Mouse (Mus musculus): ENCODE data around the gene Olfr1564.
"Not testable (repeated sequence)": the region's sequence is repeated elsewhere in the genome, so short reads cannot be mapped to it uniquely, and the experiment has no call there.

The Olfr1564 gene

GRCm38 (mm10) chr17:33221590-33221989, at the start of gene Olfr1564:
TSS of gene Olfr1564 (minus strand) at chr17:33221690.
- no peak for DNase-seq (ENCODE audit: low read depth, low spot score)

DNA sequence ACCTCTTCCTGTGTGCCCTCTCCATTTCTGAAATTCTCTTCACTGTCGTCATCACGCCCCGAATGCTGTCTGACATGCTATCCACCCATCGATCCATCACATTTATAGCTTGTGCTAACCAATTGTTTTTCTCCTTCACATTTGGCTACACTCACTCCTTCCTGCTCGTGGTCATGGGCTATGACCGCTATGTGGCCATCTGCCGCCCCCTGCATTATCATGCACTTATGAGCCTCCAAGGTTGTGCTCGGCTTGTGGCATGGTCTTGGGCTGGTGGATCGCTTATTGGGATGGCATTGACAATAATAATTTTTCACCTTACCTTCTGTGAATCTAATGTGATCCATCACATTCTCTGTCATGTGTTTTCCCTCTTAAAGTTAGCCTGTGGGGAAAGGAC, 47.4 kb upstream of the Olfr1564 start:
- no peak for DNase-seq (ENCODE audit: low read depth, low spot score)

DNA sequence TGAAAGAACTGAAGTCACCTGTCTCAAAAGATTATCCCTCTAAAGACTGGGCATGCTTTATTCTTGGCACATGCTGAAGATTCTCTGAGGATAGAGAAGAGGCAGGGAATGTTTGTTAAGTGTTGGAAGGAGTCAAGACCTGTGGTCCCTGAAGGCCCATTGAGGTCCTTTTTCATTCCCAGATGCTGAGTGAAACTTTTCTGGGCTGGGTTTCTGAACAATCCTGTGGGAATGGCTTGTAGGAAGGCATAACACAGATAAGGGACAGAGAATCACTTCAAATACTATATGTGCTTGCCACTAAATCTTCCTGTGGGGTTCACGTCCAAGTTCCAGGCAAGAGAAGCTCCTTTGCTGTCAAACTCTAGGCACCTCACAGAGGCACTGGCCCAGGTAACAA, 42.9 kb upstream of the Olfr1564 start, which contains the start of gene Olfr63:
Olfr63 (plus strand) TSS at position 301 of the 400 bp plus-strand sequence.
- DNase-seq (ENCODE audit: low read depth, low spot score): no peak

DNA sequence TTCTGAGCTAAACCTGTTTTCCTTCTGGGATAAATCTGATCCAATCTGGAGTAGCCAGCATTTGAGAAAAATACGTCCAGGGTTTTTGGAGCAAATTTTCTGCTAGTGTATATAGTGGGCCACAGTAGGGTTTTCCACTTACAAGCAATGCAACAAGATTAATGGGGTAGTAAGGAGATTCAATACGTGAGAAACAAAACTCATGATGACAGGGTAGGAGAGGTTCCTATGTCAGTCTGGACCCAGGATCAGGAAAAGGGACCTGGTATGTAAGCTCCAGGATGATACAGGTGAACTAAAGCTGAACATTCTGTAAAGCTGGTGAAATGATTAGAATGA, 33.8 kb upstream of the Olfr1564 start:
- DNase-seq (ENCODE audit: low read depth, low spot score): not testable (repeated sequence)

DNA sequence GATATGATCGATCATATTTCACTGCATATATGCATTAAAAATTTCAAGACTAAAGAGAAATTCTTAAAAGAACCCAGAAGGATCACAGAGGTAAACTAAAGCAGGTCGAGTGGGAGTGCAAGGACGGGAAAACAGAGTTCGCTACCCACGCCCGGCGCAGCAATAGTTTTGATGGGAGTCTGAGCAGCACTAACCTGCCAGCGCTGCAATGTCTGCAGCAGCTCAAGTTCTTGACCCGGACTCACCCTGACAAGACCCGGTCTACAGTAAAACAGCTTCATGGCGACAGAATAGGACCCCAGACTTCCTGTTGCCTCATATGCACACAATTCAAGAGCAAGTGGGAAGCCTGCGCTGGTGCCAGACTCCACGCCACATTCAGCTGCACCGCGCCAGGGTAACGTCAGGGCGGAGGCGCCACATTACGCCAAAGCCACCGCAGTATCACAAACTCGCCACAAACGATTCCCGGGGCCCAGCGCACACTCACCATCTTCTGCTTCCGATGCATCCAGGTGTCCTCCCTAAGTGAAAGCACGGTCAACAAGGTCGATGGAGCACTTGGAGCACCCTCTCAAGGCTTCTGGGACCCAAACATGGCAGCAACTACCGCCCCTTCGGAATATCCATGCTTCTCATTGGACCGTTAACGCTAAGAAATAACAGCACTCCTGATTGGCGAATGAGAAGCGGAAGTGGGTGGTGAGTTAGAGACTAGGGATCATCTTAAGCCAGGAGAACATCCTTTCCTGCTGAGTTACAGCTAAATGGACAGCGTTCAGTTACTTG, 33.2 kb upstream of the Olfr1564 start, which contains the start of gene Zfp955a:
Zfp955a (minus strand) TSS at position 616 of the 789 bp plus-strand sequence.
- not testable (repeated sequence) for DNase-seq (ENCODE audit: low read depth, low spot score)

DNA sequence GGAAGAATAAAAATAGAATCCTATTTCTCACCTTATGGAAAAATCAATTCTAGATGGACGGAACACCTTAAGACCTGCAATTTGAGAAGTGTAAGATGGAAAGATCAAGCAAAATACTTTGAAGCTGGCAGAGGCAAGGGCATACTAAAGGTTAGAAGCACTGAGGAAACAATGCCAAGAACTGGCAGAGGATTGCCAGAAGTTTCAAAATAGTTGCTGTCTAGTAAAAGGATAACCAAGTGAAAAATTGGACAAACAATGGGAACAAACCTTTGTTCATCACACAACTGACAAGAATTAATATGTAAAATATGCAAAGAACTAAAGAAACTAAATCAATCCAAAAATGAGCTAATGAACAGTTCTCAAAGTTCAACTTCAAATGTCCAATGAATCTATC, 15.2 kb upstream of the Olfr1564 start:
- DNase-seq (ENCODE audit: low read depth, low spot score): not testable (repeated sequence)

DNA sequence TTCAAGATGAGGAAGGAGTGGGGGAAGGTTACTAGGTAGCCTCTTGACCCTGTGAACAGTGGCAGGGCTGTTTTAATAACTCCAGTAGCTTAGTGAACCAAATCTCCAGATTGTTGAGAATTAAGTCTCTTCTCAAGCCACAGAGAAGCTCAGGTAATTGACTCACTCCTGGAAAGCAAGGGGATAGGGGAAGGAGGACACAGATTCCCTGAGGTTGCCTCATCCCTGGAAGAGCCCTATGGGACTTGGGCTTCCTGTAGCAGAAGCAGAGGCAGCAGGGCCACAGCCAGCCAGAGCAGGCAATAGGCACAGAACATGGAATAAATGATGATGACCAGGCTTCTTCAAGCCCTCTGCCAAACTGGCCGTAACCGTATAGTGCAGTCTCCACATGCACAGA, 30.5 kb downstream of the Olfr1564 start, which contains the start of gene Olfr239:
Olfr239 (plus strand) TSS at position 301 of the 400 bp plus-strand sequence.
- not testable (repeated sequence) for DNase-seq (ENCODE audit: low read depth, low spot score)

DNA sequence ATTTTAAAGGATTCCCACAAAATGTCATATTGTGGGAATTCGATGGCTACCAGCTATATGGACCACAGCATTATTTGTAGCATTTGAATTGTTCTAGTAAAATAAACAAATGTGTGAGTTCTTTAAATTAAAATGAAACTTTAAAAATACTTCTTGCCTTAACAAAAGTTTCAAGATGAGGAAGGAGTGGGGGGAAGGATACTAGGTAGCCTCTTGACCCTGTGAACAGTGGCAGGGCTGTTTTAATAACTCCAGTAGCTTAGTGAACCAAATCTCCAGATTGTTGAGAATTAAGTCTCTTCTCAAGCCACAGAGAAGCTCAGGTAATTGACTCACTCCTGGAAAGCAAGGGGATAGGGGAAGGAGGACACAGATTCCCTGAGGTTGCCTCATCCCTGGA, 53.3 kb downstream of the Olfr1564 start, which contains the start of gene Olfr55:
Olfr55 (plus strand) TSS at position 301 of the 400 bp plus-strand sequence.
- DNase-seq (ENCODE audit: low read depth, low spot score): not testable (repeated sequence)
